Mouse (Mus musculus): Measurements from ENCODE around the gene Lactb.
"Not testable (repeated sequence)": the region's sequence is repeated elsewhere in the genome, so short reads cannot be mapped to it uniquely, and the experiment has no call there.

Gene Lactb

GRCm38 (mm10) chr9:66919382-66919971, 55.8 kb downstream of the Lactb start, which contains the start of gene Rab8b:
Rab8b (minus strand) TSS chr9:66919687.
- peak; percentile 97 for DNase-seq

- no peak for DNase-seq
These were observed 56.5 kb downstream of the Lactb start for GRCm38 (mm10) chr9:66918672-66919330.

- no peak for DNase-seq
These were observed 57.4 kb downstream of the Lactb start for GRCm38 (mm10) chr9:66917892-66918255.

- DNase-seq: no peak
These were observed 57.9 kb downstream of the Lactb start for GRCm38 (mm10) chr9:66917216-66917891.

- no peak for DNase-seq
These were observed 59.2 kb downstream of the Lactb start for GRCm38 (mm10) chr9:66915869-66916785.

GRCm38 (mm10) chr9:66915401-66915800, 59.9 kb downstream of the Lactb start:
- DNase-seq: no peak

GRCm38 (mm10) chr9:66914540-66914939, 60.7 kb downstream of the Lactb start:
- DNase-seq: no peak

GRCm38 (mm10) chr9:66913254-66913934, 61.9 kb downstream of the Lactb start:
- DNase-seq: not testable (repeated sequence)

- DNase-seq: no peak
These were observed 63.0 kb downstream of the Lactb start for GRCm38 (mm10) chr9:66912304-66912703.

- DNase-seq: no peak
These were observed 64.6 kb downstream of the Lactb start for GRCm38 (mm10) chr9:66910677-66911076.

GRCm38 (mm10) chr9:66909922-66910321, 65.4 kb downstream of the Lactb start:
- no peak for DNase-seq

- DNase-seq: no peak
These were observed 67.4 kb downstream of the Lactb start for GRCm38 (mm10) chr9:66907746-66908397.

- no peak for DNase-seq
These were observed 68.2 kb downstream of the Lactb start for GRCm38 (mm10) chr9:66907126-66907525.

GRCm38 (mm10) chr9:66905990-66906389, 69.3 kb downstream of the Lactb start:
- DNase-seq: no peak
